Mouse (Mus musculus): ENCODE measurements at regions not wholly inside any gene's neighbourhood (a gene's known extent, or its start where the extent isn't known, plus 50 kb on each side); places are given as distances from the start of the nearest gene placed in this dataset.
"Not testable (repeated sequence)": the region's sequence is repeated elsewhere in the genome, so short reads cannot be mapped to it uniquely, and the experiment has no call there.

DNA sequence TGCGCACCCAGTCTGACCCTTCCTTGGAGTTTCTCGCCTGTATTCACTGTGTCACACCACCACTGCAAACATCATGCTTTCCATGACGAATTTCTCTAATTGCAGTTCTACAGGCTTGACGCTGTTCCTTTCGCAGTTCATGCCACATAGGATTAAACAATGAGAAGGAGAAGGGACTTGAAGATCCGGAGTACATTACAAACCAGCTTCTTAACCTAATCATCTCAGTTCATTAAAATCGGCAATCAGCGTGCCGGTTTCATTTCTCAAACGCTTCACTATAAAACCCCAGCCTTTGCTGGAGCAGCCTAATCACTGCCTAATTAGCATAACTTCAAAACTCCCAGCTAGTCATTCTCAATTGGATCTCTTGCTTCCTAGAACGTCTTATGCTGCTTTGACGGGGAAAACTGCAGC lies 196.5 kb upstream of the Slc7a11 start:
- Histone ChIP-seq H3K36me3 (no peaks in the 10 kb centered on the region), H3K27me3 (no peaks in the 10 kb centered on the region), H3K27ac (no peak overlapping the region), H3K4me2 (replicated peaks) (no peak overlapping the region), H3K9ac (no peak overlapping the region), H3K9me3 (no peaks in the 10 kb centered on the region), H3K4me1 (no peaks in the 10 kb centered on the region), H3K4me3 (no peak overlapping the region)
- WGBS: 54% methylated on average over 12 of the region's 12 CpGs
- no peak for ATAC-seq (ENCODE audit: insufficient number of reproducible peaks, insufficient read depth, low FRiP score, low TSS enrichment)

GRCm38 (mm10) chr3:50634457-50635075 lies 191.2 kb upstream of the Slc7a11 start:
- no peak for ATAC-seq (ENCODE audit: insufficient number of reproducible peaks, insufficient read depth, low FRiP score, low TSS enrichment)
- H3K36me3 ChIP-seq: no peaks in the 10 kb centered on the region
- 81% methylated on average over 7 of the region's 7 CpGs for WGBS
- no peak overlapping the region for H3K27ac ChIP-seq
- no peaks in the 10 kb centered on the region for H3K27me3 ChIP-seq
- no peak overlapping the region for H3K4me2 ChIP-seq (replicated peaks)
- H3K4me3 ChIP-seq: no peak overlapping the region
- H3K9me3 ChIP-seq: no peaks in the 10 kb centered on the region
- no peak overlapping the region for H3K9ac ChIP-seq
- H3K4me1 ChIP-seq: no peaks in the 10 kb centered on the region

GRCm38 (mm10) chr3:50631286-50631685 lies 187.9 kb upstream of the Slc7a11 start:
- ATAC-seq (ENCODE audit: insufficient number of reproducible peaks, insufficient read depth, low FRiP score, low TSS enrichment): no peak

DNA sequence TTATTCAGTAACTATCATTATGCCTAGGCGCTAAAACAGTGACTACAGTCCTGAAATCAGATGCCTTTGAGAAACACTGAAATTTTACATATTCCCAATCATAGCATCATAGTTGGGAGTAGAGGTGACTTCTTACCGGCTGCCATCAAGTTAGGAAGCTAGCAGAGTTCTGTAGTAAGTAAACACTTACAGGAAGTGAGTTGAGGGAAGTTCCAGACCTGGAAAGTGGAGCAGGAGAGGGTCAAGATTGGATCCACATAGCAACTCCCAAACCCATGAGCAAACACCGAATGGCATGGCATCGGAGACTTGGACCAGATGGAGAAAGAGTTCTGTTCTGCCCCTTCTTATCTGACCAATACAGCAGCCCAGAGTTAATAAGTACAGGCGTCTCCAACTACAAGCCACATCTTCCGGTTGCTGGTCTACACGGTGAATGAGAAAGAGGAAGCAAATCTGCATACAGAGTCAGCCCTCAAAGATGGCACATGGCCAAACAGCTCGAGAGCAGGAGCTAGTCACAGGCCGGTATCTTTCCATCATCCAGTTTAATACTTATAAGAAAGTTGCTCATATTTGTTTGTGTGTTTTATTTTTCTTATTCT lies 184.8 kb upstream of the Slc7a11 start:
- Histone ChIP-seq H3K4me1 (no peaks in the 10 kb centered on the region), H3K36me3 (no peaks in the 10 kb centered on the region), H3K27me3 (no peaks in the 10 kb centered on the region), H3K9ac (no peak overlapping the region), H3K4me2 (replicated peaks) (no peak overlapping the region), H3K9me3 (no peaks in the 10 kb centered on the region), H3K4me3 (no peak overlapping the region), H3K27ac (no peak overlapping the region)
- 92% methylated on average over 9 of the region's 9 CpGs for WGBS
- ATAC-seq (ENCODE audit: insufficient number of reproducible peaks, insufficient read depth, low FRiP score, low TSS enrichment): no peak

More at GRCm38 (mm10) chr3:50631286-50631685, 187.9 kb upstream of the Slc7a11 start:
- Histone ChIP-seq H3K4me2 (replicated peaks) (no peak overlapping the region), H3K27ac (no peak overlapping the region), H3K27me3 (no peaks in the 10 kb centered on the region), H3K4me1 (no peaks in the 10 kb centered on the region), H3K4me3 (no peak overlapping the region), H3K9me3 (no peaks in the 10 kb centered on the region), H3K9ac (no peak overlapping the region), H3K36me3 (no peaks in the 10 kb centered on the region)

DNA sequence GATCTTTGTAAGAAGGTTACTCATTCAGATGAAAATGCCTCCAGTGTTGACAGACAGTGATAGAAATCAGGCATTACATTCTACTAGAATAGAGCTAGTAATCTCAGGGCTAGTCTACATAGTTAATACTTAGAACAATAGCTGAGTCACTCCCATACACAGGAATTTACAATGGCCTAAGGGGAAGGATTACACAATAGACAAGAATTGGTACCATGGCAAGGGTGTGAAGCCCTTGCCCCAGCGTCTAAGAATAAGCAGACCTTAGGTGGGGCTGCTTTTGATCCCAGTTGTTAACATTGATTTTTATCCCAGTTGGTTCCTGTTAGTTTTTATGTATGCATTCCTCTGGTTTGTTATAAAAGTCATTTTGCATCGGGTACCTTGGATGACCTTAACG lies 177.8 kb upstream of the Slc7a11 start:
- not testable (repeated sequence) for ATAC-seq (ENCODE audit: insufficient number of reproducible peaks, insufficient read depth, low FRiP score, low TSS enrichment); H3K4me2 ChIP-seq (replicated peaks); H3K36me3 ChIP-seq; H3K9ac ChIP-seq; H3K9me3 ChIP-seq; H3K4me1 ChIP-seq; H3K4me3 ChIP-seq; H3K27ac ChIP-seq; H3K27me3 ChIP-seq
- WGBS: 56% methylated on average over 3 of the region's 3 CpGs

- no peaks in the 10 kb centered on the region for H3K27me3 ChIP-seq
- WGBS: 80% methylated on average over 6 of the region's 6 CpGs
- H3K27ac ChIP-seq: no peak overlapping the region
- H3K9me3 ChIP-seq: no peaks in the 10 kb centered on the region
- H3K9ac ChIP-seq: no peak overlapping the region
- no peak overlapping the region for H3K4me3 ChIP-seq
- no peaks in the 10 kb centered on the region for H3K4me1 ChIP-seq
- H3K36me3 ChIP-seq: no peaks in the 10 kb centered on the region
- ATAC-seq (ENCODE audit: insufficient number of reproducible peaks, insufficient read depth, low FRiP score, low TSS enrichment): no peak
- no peak overlapping the region for H3K4me2 ChIP-seq (replicated peaks)
Measured at GRCm38 (mm10) chr3:50619061-50619460, 175.6 kb upstream of the Slc7a11 start.

DNA sequence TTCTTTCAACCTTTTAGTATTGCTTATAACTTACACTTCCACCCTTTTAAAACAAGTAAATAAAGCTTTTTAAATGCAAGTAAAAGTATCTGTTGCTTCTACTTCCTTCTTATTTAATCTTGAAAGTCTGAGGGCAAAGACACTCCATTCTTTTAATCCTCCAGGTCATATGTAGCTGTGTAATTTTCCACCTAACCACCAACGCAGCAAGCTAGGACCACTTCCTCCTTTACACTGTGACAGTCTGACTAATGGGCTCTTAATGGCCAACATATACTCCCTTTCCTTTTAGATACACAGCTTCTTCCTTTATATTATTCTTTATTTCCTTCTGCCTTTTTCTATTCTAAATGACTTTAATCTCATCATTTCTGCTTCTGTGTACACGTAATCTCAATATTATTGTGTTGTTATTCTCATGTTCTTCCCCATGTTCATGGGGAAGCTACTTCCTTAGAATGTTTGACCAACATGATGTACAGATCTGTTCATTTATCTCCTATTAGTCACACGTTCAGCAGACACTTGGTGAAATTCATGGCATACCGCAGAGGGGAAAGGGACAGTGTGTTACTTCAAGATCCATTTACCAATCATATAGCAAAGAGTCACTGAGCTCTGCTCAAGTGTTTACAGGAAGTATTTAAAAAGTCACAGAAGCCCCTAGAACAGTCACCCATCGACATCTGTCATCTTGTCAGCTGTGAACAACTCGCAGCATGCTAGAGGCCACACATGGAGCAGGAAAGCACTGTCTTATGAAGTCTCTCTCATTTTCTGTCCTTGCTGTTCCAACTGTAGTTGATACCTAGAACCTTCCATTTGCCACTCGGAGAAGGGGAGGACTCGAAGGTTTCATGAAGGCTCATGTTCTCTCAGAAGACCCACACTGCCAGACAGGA lies 172.2 kb upstream of the Slc7a11 start:
- H3K9me3 ChIP-seq: no peaks in the 10 kb centered on the region
- H3K36me3 ChIP-seq: no peaks in the 10 kb centered on the region
- ATAC-seq (ENCODE audit: insufficient number of reproducible peaks, insufficient read depth, low FRiP score, low TSS enrichment): no peak
- no peak overlapping the region for H3K4me3 ChIP-seq
- no peak overlapping the region for H3K9ac ChIP-seq
- no peaks in the 10 kb centered on the region for H3K27me3 ChIP-seq
- 80% methylated on average over 8 of the region's 8 CpGs for WGBS
- no peak overlapping the region for H3K4me2 ChIP-seq (replicated peaks)
- no peak overlapping the region for H3K27ac ChIP-seq
- no peaks in the 10 kb centered on the region for H3K4me1 ChIP-seq

DNA sequence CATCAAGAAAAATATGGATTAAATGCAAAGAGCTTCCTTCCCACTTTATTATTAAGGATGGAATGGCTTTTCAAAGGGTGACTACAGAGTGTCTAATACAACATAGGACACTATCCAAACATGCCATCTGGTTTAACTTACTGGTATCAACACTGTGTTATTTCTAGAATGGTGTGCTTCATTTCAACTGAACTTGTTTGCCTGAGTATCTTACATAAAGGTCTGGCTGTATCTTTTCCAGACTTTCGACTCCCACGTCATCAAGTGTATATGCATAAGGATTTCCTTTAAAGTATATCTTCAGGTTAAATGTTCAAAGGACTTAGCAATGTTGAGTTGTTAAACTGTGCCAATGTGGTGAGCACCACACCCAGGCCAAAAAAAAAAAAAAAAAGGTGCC lies 169.6 kb upstream of the Slc7a11 start:
- 83% methylated on average over 2 of the region's 2 CpGs for WGBS
- no peak for ATAC-seq (ENCODE audit: insufficient number of reproducible peaks, insufficient read depth, low FRiP score, low TSS enrichment)
- Histone ChIP-seq H3K9ac (no peak overlapping the region), H3K27ac (no peak overlapping the region), H3K27me3 (no peaks in the 10 kb centered on the region), H3K9me3 (no peaks in the 10 kb centered on the region), H3K36me3 (no peaks in the 10 kb centered on the region), H3K4me3 (no peak overlapping the region), H3K4me2 (replicated peaks) (no peak overlapping the region), H3K4me1 (no peaks in the 10 kb centered on the region)

DNA sequence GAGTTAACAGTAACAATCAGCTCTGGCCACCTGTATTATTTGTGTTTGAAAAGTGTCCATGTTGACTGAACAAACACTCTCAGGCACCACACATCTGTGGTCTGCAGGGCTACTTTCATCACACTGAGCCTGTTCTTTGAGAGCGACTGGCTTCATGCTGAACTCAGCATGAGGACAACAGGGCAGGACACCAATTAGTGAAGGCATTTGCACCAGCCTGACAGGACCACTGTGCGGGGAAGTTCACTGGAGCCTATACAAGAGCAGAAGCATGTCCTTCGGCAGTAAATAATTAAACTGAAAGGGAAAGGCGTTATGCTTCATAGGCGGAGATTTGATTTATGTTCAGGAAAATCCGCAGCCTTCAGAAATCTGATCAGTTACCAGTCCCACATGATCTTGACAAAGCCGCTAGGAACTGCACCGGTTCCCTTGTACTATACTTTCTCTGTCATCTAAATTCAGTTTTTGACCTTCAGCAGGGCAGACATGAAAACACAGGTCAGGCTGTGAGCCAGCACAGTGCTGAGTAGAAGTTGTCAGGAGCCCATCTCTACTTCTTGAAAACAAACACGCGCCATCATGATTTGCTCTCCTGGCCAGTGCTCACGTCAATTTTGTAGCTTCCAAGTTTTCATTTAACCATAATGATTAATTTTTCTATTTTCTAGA lies 166.1 kb upstream of the Slc7a11 start:
- Histone ChIP-seq H3K4me1 (no peaks in the 10 kb centered on the region), H3K9me3 (no peaks in the 10 kb centered on the region), H3K4me3 (no peak overlapping the region), H3K9ac (no peak overlapping the region), H3K36me3 (no peaks in the 10 kb centered on the region), H3K4me2 (replicated peaks) (no peak overlapping the region), H3K27ac (no peak overlapping the region), H3K27me3 (no peaks in the 10 kb centered on the region)
- ATAC-seq (ENCODE audit: insufficient number of reproducible peaks, insufficient read depth, low FRiP score, low TSS enrichment): no peak
- 70% methylated on average over 11 of the region's 11 CpGs for WGBS

GRCm38 (mm10) chr3:50607736-50608135 lies 164.3 kb upstream of the Slc7a11 start:
- no peak overlapping the region for H3K4me3 ChIP-seq
- no peaks in the 10 kb centered on the region for H3K9me3 ChIP-seq
- ATAC-seq (ENCODE audit: insufficient number of reproducible peaks, insufficient read depth, low FRiP score, low TSS enrichment): no peak
- H3K36me3 ChIP-seq: no peaks in the 10 kb centered on the region
- WGBS: 63% methylated on average over 7 of the region's 7 CpGs
- no peak overlapping the region for H3K27ac ChIP-seq
- no peak overlapping the region for H3K4me2 ChIP-seq (replicated peaks)
- no peak overlapping the region for H3K9ac ChIP-seq
- H3K4me1 ChIP-seq: no peaks in the 10 kb centered on the region
- H3K27me3 ChIP-seq: no peaks in the 10 kb centered on the region

- WGBS: 21% methylated on average over 1 of the region's 1 CpGs
- Histone ChIP-seq H3K4me1 (no peaks in the 10 kb centered on the region), H3K9ac (no peak overlapping the region), H3K27me3 (no peaks in the 10 kb centered on the region), H3K9me3 (no peaks in the 10 kb centered on the region), H3K27ac (no peak overlapping the region), H3K36me3 (no peaks in the 10 kb centered on the region), H3K4me2 (replicated peaks) (no peak overlapping the region), H3K4me3 (no peak overlapping the region)
- ATAC-seq (ENCODE audit: insufficient number of reproducible peaks, insufficient read depth, low FRiP score, low TSS enrichment): no peak
Measured at GRCm38 (mm10) chr3:50606986-50607385, 163.6 kb upstream of the Slc7a11 start.
